Mouse (Mus musculus): ENCODE measurements around the gene Lpar3.

Gene Lpar3

DNA sequence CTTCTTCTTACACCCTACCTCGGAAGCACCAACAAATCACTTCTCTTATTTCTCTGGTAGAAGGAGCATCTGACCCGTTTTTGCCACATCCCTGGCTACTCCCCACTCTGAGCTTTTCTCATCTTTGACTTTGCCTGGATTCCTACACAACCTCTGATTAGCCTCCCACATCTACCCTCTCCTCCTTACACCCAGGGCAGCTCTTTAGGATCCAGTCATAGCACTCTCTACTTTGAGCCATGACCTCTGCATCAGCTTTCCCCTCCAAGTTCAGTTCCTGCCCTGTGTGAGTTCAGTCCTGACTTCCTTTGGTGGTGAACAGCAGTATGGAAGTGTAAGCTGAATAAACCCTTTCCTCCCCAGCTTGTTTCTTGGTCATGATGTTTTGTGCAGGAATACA, 87.1 kb downstream of the Lpar3 start:
- no peak for DNase-seq (ENCODE audit: low spot score in 2 of 2)

DNA sequence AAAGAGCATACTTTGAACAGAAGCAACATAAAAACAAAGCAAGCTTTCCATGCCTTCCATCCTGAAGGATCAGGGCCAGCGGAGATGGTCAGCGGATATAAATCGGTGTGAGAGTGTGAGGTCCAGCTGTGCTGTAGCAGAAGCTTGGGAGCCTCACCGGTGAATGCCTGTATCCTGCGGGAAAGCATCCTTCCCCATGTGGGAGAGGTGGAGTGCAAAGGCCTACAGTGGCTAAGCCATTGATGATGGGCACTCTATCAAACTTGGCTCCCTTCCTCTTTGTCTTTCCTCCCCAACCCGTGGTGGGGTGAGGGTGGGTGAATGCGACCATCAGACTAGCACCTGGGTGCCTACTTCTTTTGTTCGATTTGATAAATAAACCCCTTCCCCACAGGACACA, 88.8 kb downstream of the Lpar3 start:
- no peak for DNase-seq (ENCODE audit: low spot score in 2 of 2)

DNA sequence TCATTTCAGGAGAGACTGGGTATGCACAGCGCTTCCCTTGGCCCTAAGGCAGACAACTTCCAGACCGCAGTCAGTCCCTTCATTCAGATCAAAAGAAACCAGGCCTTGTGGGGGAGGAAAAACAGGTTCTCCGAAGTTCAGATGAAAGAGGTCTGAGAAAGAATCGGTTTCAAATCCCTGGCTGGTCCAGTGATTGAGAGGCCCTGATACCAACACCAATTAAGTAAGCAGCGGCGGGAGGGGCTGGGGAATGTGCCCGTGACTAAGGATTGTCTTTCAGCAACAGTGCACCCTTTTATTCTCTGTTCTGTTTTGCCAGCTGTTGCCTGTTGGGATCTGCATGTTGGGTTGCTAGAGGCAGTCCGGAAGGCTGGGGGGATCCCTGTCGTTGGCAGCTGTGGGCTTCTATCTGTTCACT, 90.4 kb downstream of the Lpar3 start:
- DNase-seq (ENCODE audit: low spot score in 2 of 2), result no peak

DNA sequence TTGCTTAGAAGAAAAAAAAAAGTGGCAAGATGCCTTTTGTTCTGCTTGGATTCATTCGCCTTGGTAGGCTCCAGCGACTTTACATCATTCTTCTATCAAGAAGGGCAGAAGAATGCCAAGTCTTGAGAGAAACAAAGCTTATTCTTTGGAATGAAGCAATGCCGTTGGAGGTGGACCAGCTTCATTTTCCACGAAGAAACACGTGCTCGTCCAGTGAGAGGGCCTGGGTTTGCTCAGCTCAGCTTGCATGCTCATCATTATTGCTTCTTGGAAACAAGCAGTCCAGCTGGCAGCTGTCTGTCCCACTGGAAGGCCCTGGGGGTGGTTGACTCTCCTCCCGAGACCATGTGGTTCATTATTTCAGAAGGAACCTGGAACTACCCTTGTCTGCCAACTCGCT, 94.7 kb downstream of the Lpar3 start:
- no peak for DNase-seq (ENCODE audit: low spot score in 2 of 2)

DNA sequence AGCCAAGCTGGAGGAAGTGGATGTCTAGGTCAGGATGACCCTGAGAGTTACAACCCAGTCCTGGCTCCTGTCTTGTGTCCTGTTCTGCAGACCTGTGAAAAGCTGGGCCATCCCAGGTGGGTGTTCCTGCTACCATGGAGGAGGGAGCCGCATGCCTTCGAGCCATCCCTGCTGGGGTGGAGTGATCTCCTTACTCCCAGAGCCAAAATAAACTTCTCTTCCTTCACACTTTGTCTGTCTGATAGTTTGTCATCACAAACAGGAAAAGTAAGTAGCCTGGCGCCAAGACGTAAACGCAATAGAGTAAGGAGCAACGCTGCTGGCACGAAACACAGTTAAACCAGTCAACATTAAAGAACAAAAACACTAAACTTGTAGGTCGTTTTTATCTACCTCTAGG, 95.5 kb downstream of the Lpar3 start:
- DNase-seq (ENCODE audit: low spot score in 2 of 2), result no peak

DNA sequence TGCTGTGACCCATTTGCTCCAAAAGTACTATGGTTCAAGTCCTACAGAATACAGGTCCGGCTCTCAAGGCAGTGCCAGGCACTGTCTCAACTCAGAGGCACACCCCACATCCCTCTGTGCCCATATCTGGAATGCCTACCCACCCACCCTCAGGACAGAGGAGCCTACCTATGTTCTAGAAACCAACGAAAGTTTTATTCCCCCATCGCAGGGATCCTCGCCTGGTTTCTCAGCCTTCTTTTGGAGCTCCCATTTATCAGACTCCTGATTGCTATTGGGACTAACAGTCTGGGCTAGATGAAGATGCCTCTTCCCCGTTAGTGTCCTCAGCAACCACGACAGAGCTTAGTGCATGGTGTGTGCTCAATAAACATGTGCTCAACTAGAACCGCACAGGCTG, 96.6 kb downstream of the Lpar3 start:
- DNase-seq (ENCODE audit: low spot score in 2 of 2), result no peak

DNA sequence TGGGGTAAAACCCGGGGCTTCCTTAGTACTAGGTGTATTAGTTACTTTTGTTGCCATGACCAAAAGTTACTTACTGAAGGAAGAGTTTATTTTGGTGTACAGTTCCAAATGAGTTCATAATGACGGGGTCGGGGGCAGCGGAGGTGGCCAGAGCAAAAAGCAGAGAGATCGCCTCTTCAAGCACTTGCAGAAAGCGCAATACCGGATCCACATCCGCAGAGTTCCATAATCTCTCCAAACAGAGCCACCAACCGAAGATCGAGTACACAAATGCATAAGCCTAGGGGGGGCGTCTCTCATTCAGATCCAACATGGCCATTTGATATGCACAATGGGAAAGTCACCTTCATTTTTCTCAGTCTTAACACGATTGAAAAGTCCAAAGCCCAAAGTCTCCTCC, 97.1 kb downstream of the Lpar3 start:
- no peak for DNase-seq (ENCODE audit: low spot score in 2 of 2)

DNA sequence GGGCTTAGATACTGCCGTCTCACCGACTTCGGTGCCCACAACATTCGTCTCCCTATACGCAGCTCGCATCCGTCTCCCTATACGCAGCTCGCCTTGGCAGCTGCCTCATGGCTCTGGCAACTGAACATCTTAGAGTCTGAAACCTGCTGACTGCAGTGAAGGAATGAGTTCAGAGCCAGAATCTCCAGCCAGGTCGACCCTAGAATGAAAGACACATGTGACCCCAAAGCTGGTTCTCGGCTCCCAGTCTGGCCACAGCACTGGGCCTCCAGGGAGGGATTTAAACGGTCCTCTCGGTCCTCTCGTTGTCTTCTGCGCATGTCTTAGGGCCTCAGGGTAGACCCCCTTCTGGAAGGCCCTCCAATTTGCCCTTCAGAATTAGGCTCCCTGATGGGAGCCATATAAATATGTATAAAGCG, 97.8 kb downstream of the Lpar3 start:
- DNase-seq (ENCODE audit: low spot score in 2 of 2), result no peak

DNA sequence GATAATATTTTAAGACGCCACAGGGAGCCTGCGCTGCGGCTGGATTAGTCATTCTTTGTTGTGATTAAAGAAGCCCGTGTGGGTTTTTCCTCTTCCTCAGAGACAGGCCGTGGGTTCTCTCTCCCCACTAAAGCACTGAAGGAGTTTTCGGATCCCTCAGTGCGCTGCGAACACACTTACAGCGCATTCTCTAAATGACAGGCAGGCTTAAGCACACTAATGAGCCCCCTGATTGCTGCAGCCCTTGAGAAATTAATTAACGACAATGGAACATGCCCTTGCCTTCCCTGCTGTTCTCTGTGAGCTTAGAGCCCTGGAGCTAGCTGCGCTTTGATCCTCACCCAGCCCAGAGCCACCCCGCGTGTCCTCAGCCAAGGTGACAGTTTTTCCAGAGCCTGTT, 98.2 kb downstream of the Lpar3 start:
- DNase-seq (ENCODE audit: low spot score in 2 of 2), result no peak

DNA sequence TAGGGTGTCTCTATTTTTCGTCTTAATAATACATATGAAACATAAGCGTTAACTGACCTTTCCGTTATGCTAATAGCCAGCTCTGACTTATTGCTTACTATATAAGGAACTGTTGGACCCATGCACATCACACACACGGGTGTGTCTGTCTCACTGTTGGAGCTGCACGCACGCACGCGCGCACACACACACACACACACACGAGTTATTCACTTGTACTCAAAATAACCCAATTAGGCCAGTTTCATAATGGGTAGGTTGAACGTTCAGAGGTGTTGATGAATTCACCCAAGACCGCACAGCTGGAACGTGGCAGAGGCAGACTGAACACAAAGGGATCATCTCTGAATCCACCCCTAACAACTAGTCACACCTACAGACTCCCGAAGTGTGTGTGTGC, 98.7 kb downstream of the Lpar3 start:
- no peak for DNase-seq (ENCODE audit: low spot score in 2 of 2)

DNA sequence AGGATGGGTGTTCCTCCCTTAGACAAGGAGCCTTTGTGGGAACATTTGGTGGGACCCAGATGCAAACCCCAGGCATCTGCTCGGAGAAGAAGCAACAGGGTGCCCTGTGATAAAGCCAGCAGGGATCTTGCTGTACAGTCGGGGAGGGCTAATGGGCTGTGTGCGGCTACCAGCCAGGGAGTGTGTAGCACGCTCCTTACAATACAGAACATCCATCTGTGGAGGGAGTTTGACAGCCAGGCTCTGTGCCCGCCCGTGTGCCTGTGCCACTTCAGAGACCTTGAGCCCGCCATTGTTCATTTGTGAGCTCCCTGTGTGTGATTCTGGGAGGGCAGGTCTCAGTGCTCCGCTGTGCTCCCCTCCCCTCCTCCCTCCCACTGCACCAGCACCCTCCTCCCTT, 104.2 kb downstream of the Lpar3 start:
- DNase-seq (ENCODE audit: low spot score in 2 of 2), result no peak

DNA sequence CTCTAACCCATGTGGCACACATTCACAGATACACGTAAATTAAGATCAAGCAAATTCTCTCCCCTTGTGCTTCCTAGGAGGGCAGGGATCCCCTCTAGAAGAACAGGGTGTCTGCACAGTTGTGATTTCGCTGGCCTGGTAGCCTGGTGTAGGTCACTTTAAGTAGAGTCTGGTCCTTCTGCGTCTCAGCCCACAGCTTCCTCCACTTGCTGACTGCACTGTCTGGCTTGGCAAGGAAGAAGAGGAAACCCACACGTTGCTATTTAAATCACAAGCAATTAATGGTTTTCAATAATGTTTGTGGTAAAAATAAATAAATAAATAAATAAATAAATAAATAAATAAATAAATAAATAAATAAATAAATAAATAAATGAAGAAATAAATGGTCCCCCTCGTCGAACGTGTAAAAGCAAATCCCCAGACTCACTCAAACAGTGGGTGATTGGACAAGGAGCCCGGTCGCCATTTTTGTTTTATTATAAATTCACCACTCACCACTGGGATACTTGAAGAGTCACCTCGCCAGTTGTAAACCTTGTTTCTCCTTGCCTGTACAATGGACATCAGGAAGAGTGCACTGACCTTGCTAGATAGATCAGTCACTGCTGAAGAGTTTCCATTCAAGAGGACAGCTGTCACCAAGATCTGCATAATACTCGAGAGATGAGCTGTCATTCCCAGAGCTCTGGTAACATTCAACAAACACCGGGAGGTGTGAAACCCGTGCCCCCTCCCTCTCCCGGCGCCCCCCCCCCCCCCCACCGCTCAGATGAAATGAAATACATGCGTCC, 106.2 kb downstream of the Lpar3 start:
- DNase-seq (ENCODE audit: low spot score in 2 of 2), result no peak

DNA sequence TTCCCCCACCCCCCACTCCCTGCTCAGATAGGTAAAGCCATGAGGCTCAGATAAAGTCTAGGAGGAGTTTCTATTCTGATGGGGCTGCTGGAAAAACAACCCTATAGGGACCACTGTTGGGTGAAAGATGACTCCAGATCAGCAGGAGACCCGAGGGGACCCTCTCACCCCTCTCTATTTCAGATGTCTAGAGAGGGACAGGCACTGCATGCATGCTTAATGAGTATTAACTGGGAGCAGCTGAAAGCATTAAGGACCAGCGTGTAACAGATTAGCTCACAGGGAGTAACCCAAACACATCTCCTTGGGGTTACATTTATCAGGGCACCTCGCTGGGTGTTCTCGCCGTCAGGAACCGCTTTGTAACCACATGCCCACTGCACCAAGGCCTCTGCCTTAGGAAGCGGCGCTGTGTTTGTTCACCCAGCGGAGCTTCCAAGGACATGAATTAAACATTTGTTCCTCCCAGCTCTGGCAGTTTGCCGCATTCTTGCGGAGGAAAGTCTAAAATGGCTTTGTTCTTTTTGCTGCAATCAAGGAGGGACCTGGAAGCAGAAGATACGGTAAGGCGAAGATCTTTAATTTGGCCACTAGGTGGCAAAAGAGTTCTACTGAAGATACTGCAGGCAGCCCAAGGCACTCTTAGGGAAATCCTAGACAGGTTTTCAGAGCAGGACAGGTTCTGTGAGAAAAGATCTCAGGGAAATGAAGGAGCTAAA, 106.9 kb downstream of the Lpar3 start:
- peak; percentile 20 to 40 for DNase-seq (ENCODE audit: low spot score in 2 of 2)

DNA sequence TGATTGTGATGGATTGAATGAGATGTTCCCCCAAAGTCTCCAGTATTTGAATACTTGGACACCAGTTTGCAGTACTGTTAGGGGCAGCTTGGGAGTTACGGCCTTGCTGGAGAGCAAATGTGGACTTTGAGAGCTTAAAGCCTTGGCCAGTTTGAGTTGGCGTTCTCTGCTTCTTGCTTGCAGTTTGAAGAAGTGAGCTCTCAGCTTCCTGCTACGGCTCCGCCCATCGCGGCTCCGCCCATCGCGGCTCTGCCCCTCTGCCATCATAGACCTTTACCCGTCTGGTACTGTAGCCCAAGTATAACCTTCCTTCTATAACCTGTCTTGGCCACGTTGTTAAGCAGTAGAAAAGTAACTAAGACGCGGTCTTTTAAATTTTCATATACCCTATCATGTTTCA, 108.0 kb downstream of the Lpar3 start:
- peak in 1 of 2 experiments; percentile 58 for DNase-seq (ENCODE audit: low spot score in 2 of 2)

DNA sequence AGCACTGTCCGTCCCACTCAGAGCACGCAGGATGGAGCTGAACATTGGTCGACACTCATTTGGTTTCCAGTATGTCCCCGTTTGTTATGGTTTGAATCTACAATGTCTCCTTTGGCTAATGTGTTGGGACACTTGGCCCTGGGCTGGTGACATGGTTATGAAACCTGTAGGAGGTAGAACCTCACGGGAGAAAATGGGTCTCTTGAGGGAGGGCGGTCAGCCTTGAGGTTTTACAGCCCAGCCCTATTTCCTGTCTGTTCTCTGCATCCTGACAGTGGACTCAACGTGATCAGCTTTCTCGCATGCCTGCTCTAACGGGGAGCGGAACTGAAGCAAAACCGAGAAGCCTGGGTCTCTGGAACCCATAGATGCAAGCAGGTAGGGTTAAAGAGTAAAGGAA, 111.1 kb downstream of the Lpar3 start:
- no peak for DNase-seq (ENCODE audit: low spot score in 2 of 2)

DNA sequence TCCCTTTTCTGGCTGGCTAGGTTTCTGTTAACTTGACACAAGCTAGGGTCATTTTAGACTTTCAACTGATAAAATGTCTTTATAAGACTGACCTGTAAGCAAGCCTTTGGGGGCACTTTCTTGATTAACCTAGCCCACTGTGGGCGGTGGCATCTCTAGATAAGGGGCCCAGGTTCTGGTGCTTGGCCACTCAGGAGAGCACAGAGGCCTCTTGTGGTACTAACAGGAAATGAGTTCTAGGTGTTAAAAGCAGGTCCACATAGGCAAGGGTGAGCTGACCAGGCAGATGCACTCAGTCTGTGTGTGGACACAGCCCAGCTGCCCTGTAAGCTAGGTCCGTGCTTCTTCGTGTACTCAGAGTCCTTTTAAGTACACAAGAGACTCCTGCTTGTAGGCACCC, 112.5 kb downstream of the Lpar3 start:
- DNase-seq (ENCODE audit: low spot score in 2 of 2), result no peak

DNA sequence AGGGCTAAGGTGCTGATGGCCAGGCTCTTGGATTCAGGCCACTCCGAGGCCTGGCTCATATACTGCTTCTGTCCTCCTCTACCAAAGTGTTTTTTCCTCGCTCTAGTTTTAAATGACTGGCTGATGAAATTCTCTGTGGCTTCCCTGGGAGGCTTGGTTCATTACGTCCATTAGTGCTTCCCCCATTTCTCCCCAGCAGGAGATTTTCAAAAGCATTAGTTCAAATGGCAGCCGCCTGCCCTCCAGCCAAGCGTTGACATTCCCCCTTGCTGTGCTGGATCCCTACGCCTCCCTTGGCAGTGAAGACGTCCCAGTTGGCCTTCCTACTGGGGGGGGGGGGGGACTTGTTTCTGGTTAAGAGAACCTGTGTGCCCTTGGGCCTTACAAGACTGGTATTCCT, 113.3 kb downstream of the Lpar3 start:
- no peak for DNase-seq (ENCODE audit: low spot score in 2 of 2)
